Mouse (Mus musculus) heart, embryonic 14.5 days (tissue): Measurements from ENCODE around the gene Ttk. TPM values are rescaled to one million over a fixed set of nuclear protein-coding genes. Genes with fewer than 3 reads are reported as not detected.

Experiments used
- ATAC-seq: fragments of 200-750 bp; cut with Nextera tagmentation; 2 replicates; pipeline ENCODE4 v1.8.0; 2017; ENCODE audit warnings: low read depth, moderate TSS enrichment; ENCODE audit not compliant: insufficient number of reproducible peaks, insufficient read depth, low FRiP score
- H3K27ac ChIP-seq, 2 experiments: fragments of 200-500 bp in 1 of 2; fragments of 300-500 bp in 1 of 2; sonication (generic) in 1 of 2; replicated peaks in 1 of 2; 2 replicates each; pipeline ENCODE4 v1.5.1; 2012 to 2014; ENCODE audit warnings: low read depth in 2 of 2, low read length in 2 of 2, control low read depth in 1 of 2, mild to moderate bottlenecking in 1 of 2, mixed read lengths in 1 of 2; ENCODE audit not compliant: control insufficient read depth in 1 of 2, insufficient read depth in 1 of 2
- H3K27me3 ChIP-seq: fragments of 300-500 bp; sonication (generic); 2 replicates; pipeline ENCODE4 v1.6.1; 2014; ENCODE audit warnings: mild to moderate bottlenecking, low read length, control low read depth; ENCODE audit not compliant: control insufficient read depth, insufficient read depth
- H3K36me3 ChIP-seq: fragments of 300-500 bp; sonication (generic); 2 replicates; pipeline ENCODE4 v1.6.1; 2014; ENCODE audit warnings: mild to moderate bottlenecking, control low read depth, low read length, mixed read lengths; ENCODE audit not compliant: control insufficient read depth, insufficient read depth
- H3K4me1 ChIP-seq, 2 experiments: fragments of 200-500 bp in 1 of 2; fragments of 300-500 bp in 1 of 2; sonication (generic) in 1 of 2; 2 replicates each; pipeline ENCODE4 v1.6.1; 2012 to 2014; ENCODE audit warnings: low read length in 2 of 2, control low read depth in 1 of 2, mixed read lengths in 1 of 2; ENCODE audit not compliant: control insufficient read depth in 2 of 2, insufficient read depth in 2 of 2
- H3K4me2 ChIP-seq: fragments of 300-500 bp; sonication (generic); 2 replicates; pipeline ENCODE4 v1.6.1; 2014; ENCODE audit warnings: mild to moderate bottlenecking, low read length
- H3K4me3 ChIP-seq, 2 experiments: fragments of 200-500 bp in 1 of 2; fragments of 300-500 bp in 1 of 2; sonication (generic) in 1 of 2; 2 replicates each; pipeline ENCODE4 v1.5.1; 2012 to 2014; ENCODE audit warnings: low read length in 2 of 2, mild to moderate bottlenecking in 2 of 2, control low read depth in 1 of 2, low read depth in 1 of 2, moderate library complexity in 1 of 2; ENCODE audit not compliant: control insufficient read depth in 1 of 2, insufficient read depth in 1 of 2
- H3K9ac ChIP-seq: fragments of 300-500 bp; sonication (generic); 2 replicates; pipeline ENCODE4 v1.6.1; 2014; ENCODE audit warnings: mild to moderate bottlenecking, low read length
- H3K9me3 ChIP-seq: fragments of 300-500 bp; sonication (generic); 2 replicates; pipeline ENCODE4 v1.6.1; 2016; ENCODE audit warnings: low read length, control low read depth; ENCODE audit not compliant: control insufficient read depth
- WGBS: fragments of 180-500 bp; shearing (Covaris S2); extraction: QIAGEN DNeasy Blood & Tissue Kit; methylation state at CpG from one replicate; pipeline ENCODE4 v1.1.7; 2014; 5-methylcytosine and 5-hydroxymethylcytosine counted together
- polyA plus RNA-seq: library from polyadenylated mRNA; unstranded; fragments of >200 nt; fragmentation: Nextera tagmentation; extraction: Ambion mirVana; gene quantifications from 2 replicates; pipeline ENCODE4 v1.2.1, GENCODE M21; 2014

The Ttk gene
- polyA plus RNA-seq, 1 experiment from 2014 or later: 15.7 TPM

- H3K9ac ChIP-seq: no peak overlapping the region
- no peaks in the 10 kb centered on the region for H3K4me1 ChIP-seq
- H3K4me3 ChIP-seq: no peak overlapping the region
- no peak for ATAC-seq
- no peaks in the 10 kb centered on the region for H3K36me3 ChIP-seq
- WGBS: 75% methylated on average over 2 of the region's 2 CpGs
- H3K4me2 ChIP-seq: no peak overlapping the region
- H3K9me3 ChIP-seq: no peaks in the 10 kb centered on the region
- no peaks in the 10 kb centered on the region for H3K27me3 ChIP-seq
- H3K27ac ChIP-seq: no peak overlapping the region
Measured at GRCm38 (mm10) chr9:83902086-83902485, 67.6 kb downstream of the Ttk start.

GRCm38 (mm10) chr9:83905820-83906219, 71.3 kb downstream of the Ttk start:
- H3K4me3 ChIP-seq: no peak overlapping the region
- ATAC-seq: no peak
- WGBS: 56% methylated on average over 4 of the region's 4 CpGs
- H3K9ac ChIP-seq: no peak overlapping the region
- no peaks in the 10 kb centered on the region for H3K9me3 ChIP-seq
- no peaks in the 10 kb centered on the region for H3K36me3 ChIP-seq
- H3K4me1 ChIP-seq: no peaks in the 10 kb centered on the region
- no peak overlapping the region for H3K4me2 ChIP-seq
- H3K27me3 ChIP-seq: no peaks in the 10 kb centered on the region
- no peak overlapping the region for H3K27ac ChIP-seq

GRCm38 (mm10) chr9:83907017-83907416, 72.5 kb downstream of the Ttk start:
- ATAC-seq: no peak
- WGBS: 88% methylated on average over 3 of the region's 3 CpGs
- no peak overlapping the region for H3K27ac ChIP-seq

GRCm38 (mm10) chr9:83909836-83910235, 75.3 kb downstream of the Ttk start:
- Histone ChIP-seq H3K4me3 (no peak overlapping the region), H3K9ac (no peak overlapping the region), H3K4me1 (no peaks in the 10 kb centered on the region), H3K27ac (no peak overlapping the region), H3K27me3 (no peaks in the 10 kb centered on the region), H3K36me3 (no peaks in the 10 kb centered on the region), H3K9me3 (no peaks in the 10 kb centered on the region), H3K4me2 (no peak overlapping the region)
- 84% methylated on average over 2 of the region's 2 CpGs for WGBS
- no peak for ATAC-seq

More at GRCm38 (mm10) chr9:83907017-83907416, 72.5 kb downstream of the Ttk start:
- no peak overlapping the region for H3K9ac ChIP-seq
- no peaks in the 10 kb centered on the region for H3K4me1 ChIP-seq
- no peaks in the 10 kb centered on the region for H3K36me3 ChIP-seq
- H3K27me3 ChIP-seq: no peaks in the 10 kb centered on the region
- no peak overlapping the region for H3K4me3 ChIP-seq
- no peak overlapping the region for H3K4me2 ChIP-seq
- no peaks in the 10 kb centered on the region for H3K9me3 ChIP-seq

GRCm38 (mm10) chr9:83910926-83911325, 76.4 kb downstream of the Ttk start:
- H3K27ac ChIP-seq: no peak overlapping the region
- no peaks in the 10 kb centered on the region for H3K36me3 ChIP-seq
- no peak overlapping the region for H3K9ac ChIP-seq
- WGBS: 70% methylated on average over 2 of the region's 2 CpGs
- no peak overlapping the region for H3K4me3 ChIP-seq
- no peaks in the 10 kb centered on the region for H3K9me3 ChIP-seq
- H3K4me2 ChIP-seq: no peak overlapping the region
- H3K27me3 ChIP-seq: no peaks in the 10 kb centered on the region
- no peak for ATAC-seq
- H3K4me1 ChIP-seq: no peaks in the 10 kb centered on the region

Other genes starting within 250 kb of the Ttk start
- 1.4 and 3.2 TPM in 2 replicates for gene Elovl4, start 28.4 kb upstream of the Ttk start, polyA plus RNA-seq
- 52.8 and 56.4 TPM in 2 replicates for gene Bckdhb, start 90.5 kb downstream of the Ttk start, polyA plus RNA-seq